Mouse (Mus musculus): ENCODE measurements around the gene Nfs1. TPM values are rescaled to one million over a fixed set of nuclear protein-coding genes. Genes with fewer than 3 reads are reported as not detected.

Nfs1 gene
- polyA plus RNA-seq, 1 experiment = 12.7 TPM

- Histone ChIP-seq H3K36me3 (replicated peaks; ENCODE audit: low read length) (peaks cover 39% of the 10 kb centered on the region), H3K27me3 (replicated peaks) (no peaks in the 10 kb centered on the region), H3K4me3 (replicated peaks) (peak within 1 kb of the TSS; percentile 98), H3K9me3 (no peaks in the 10 kb centered on the region), H3K4me1 (peaks cover 37% of the 10 kb centered on the region)
- no peak; the same call in 2 of the 3 replicates for TF ChIP-seq GATA1 (IDR thresholded peaks at IDR 0.05; ENCODE audit: borderline replicate concordance, low read length)
- no peak for TF ChIP-seq FLI1 (IDR thresholded peaks at IDR 0.05; ENCODE audit: low read length)
Measured at GRCm38 (mm10) chr2:156180094-156180821, 36.3 kb upstream of the Nfs1 start, which contains the start of gene Rbm39. Gene Rbm39 (minus strand): TSS chr2:156180238.

- Histone ChIP-seq H3K4me3 (replicated peaks) (peak overlapping the region; percentile 98), H3K27me3 (replicated peaks) (no peaks in the 10 kb centered on the region), H3K36me3 (replicated peaks; ENCODE audit: low read length) (peaks cover 44% of the 10 kb centered on the region), H3K4me1 (peaks cover 35% of the 10 kb centered on the region), H3K9me3 (no peaks in the 10 kb centered on the region)
- no peak for TF ChIP-seq FLI1 (IDR thresholded peaks at IDR 0.05; ENCODE audit: low read length)
- TF ChIP-seq GATA1 (IDR thresholded peaks at IDR 0.05; ENCODE audit: borderline replicate concordance, low read length) = no peak
Measured at GRCm38 (mm10) chr2:156179796-156180093, 35.8 kb upstream of the Nfs1 start.

- TF ChIP-seq GATA1 (IDR thresholded peaks at IDR 0.05; ENCODE audit: borderline replicate concordance, low read length) = no peak
- no peak for TF ChIP-seq FLI1 (IDR thresholded peaks at IDR 0.05; ENCODE audit: low read length)
- Histone ChIP-seq H3K4me3 (replicated peaks) (peak overlapping the region; percentile 98), H3K36me3 (replicated peaks; ENCODE audit: low read length) (peaks cover 49% of the 10 kb centered on the region), H3K4me1 (peaks cover 35% of the 10 kb centered on the region), H3K9me3 (no peaks in the 10 kb centered on the region), H3K27me3 (replicated peaks) (no peaks in the 10 kb centered on the region)
Measured at GRCm38 (mm10) chr2:156179046-156179795, 35.2 kb upstream of the Nfs1 start.

- Histone ChIP-seq H3K27me3 (replicated peaks) (no peaks in the 10 kb centered on the region), H3K36me3 (replicated peaks; ENCODE audit: low read length) (peaks cover 65% of the 10 kb centered on the region), H3K4me3 (replicated peaks) (peak overlapping the region; percentile 98), H3K9me3 (no peaks in the 10 kb centered on the region), H3K4me1 (peaks cover 38% of the 10 kb centered on the region)
- TF ChIP-seq GATA1 (IDR thresholded peaks at IDR 0.05; ENCODE audit: borderline replicate concordance, low read length) = no peak
Measured at GRCm38 (mm10) chr2:156177651-156178050, 33.7 kb upstream of the Nfs1 start.

- TF ChIP-seq FLI1 (IDR thresholded peaks at IDR 0.05; ENCODE audit: low read length) (no peak), GATA1 (IDR thresholded peaks at IDR 0.05; ENCODE audit: borderline replicate concordance, low read length) (no peak)
- Histone ChIP-seq H3K9me3 (no peaks in the 10 kb centered on the region), H3K4me3 (replicated peaks) (peak overlapping the region; percentile 47), H3K27me3 (replicated peaks) (no peaks in the 10 kb centered on the region), H3K36me3 (replicated peaks; ENCODE audit: low read length) (peaks cover 71% of the 10 kb centered on the region), H3K4me1 (peaks cover 34% of the 10 kb centered on the region)
Measured at GRCm38 (mm10) chr2:156177079-156177478, 33.1 kb upstream of the Nfs1 start.

GRCm38 (mm10) chr2:156166557-156166956 is 22.6 kb upstream of the Nfs1 start:
- peaks cover 92% of the 10 kb centered on the region for H3K36me3 ChIP-seq (replicated peaks; ENCODE audit: low read length)
- no peaks in the 10 kb centered on the region; the same call in 1 of the 2 replicates for H3K4me1 ChIP-seq
- no peaks in the 10 kb centered on the region for H3K9me3 ChIP-seq
- H3K27me3 ChIP-seq (replicated peaks) = no peaks in the 10 kb centered on the region
- TF ChIP-seq GATA1 (IDR thresholded peaks at IDR 0.05; ENCODE audit: borderline replicate concordance, low read length) = no peak
- H3K4me3 ChIP-seq (replicated peaks) = no peak overlapping the region

GRCm38 (mm10) chr2:156165478-156165877 is 21.5 kb upstream of the Nfs1 start:
- peaks cover 95% of the 10 kb centered on the region for H3K36me3 ChIP-seq (replicated peaks; ENCODE audit: low read length)
- TF ChIP-seq FLI1 (IDR thresholded peaks at IDR 0.05; ENCODE audit: low read length) (no peak), GATA1 (IDR thresholded peaks at IDR 0.05; ENCODE audit: borderline replicate concordance, low read length) (no peak)
- no peaks in the 10 kb centered on the region; the same call in 1 of the 2 replicates for H3K4me1 ChIP-seq
- H3K27me3 ChIP-seq (replicated peaks) = no peaks in the 10 kb centered on the region
- H3K4me3 ChIP-seq (replicated peaks) = no peak overlapping the region
- no peaks in the 10 kb centered on the region for H3K9me3 ChIP-seq

GRCm38 (mm10) chr2:156151538-156151937 is 7.6 kb upstream of the Nfs1 start:
- peaks cover 100% of the 10 kb centered on the region for H3K36me3 ChIP-seq (replicated peaks; ENCODE audit: low read length)
- TF ChIP-seq GATA1 (IDR thresholded peaks at IDR 0.05; ENCODE audit: borderline replicate concordance, low read length) = no peak
- no peak for TF ChIP-seq FLI1 (IDR thresholded peaks at IDR 0.05; ENCODE audit: low read length)
- H3K9me3 ChIP-seq = no peaks in the 10 kb centered on the region
- no peak overlapping the region for H3K4me3 ChIP-seq (replicated peaks)
- H3K27me3 ChIP-seq (replicated peaks) = no peaks in the 10 kb centered on the region
- peaks cover 4% of the 10 kb centered on the region; the same call in 1 of the 2 replicates for H3K4me1 ChIP-seq

- no peaks in the 10 kb centered on the region for H3K27me3 ChIP-seq (replicated peaks)
- H3K36me3 ChIP-seq (replicated peaks; ENCODE audit: low read length) = peaks cover 63% of the 10 kb centered on the region
- H3K9me3 ChIP-seq = no peaks in the 10 kb centered on the region
- TF ChIP-seq GATA1 (IDR thresholded peaks at IDR 0.05; ENCODE audit: borderline replicate concordance, low read length) (no peak), FLI1 (IDR thresholded peaks at IDR 0.05; ENCODE audit: low read length) (no peak)
- no peak overlapping the region for H3K4me3 ChIP-seq (replicated peaks)
- H3K4me1 ChIP-seq = peaks cover 21% of the 10 kb centered on the region
Measured at GRCm38 (mm10) chr2:156147316-156147915, 3.4 kb upstream of the Nfs1 start.

All from megakaryocyte, embryonic 14.5 days (primary cell).